Mouse (Mus musculus) spleen, adult 2 months (tissue): Measurements from ENCODE around the gene Tnfaip8l1.

Source experiments
- CTCF ChIP-seq: fragments of 200-500 bp; IDR thresholded peaks from 2 replicates; pipeline ENCODE4 v1.5.1; 2011; ENCODE audit warnings: mild to moderate bottlenecking, inconsistent platforms; ENCODE audit not compliant: insufficient read depth, insufficient read length, insufficient replicate concordance; ENCODE audit errors: extremely low read depth
- POLR2A ChIP-seq: fragments of 200-500 bp; IDR thresholded peaks from 2 replicates; pipeline ENCODE4 v1.6.1; 2011; ENCODE audit warnings: low read depth, low read length, inconsistent platforms

DNA sequence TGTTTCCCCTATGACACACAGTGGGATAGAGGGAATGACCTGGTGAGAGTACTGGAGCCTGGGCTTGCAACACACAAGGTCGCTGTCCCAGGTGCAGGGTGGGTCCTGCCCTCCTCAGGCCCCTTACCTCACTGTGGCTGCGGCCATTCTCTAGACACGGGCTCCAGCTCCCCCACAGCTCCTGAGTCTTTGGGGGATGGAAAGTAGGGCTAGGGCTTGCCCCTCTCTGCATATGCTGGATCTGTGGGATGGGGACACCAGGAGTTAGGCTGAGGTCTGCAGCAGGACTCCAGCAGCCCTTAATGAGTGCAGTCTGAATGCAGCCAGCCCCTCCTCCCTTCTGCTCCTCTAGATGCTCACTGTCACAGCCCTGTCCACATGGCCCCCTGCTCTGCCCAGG lies 49.5 kb upstream of the Tnfaip8l1 start:
- TF ChIP-seq POLR2A: no peak
- TF ChIP-seq CTCF: no peak
